Mouse (Mus musculus): ENCODE results near the gene Ptov1. TPM values are rescaled to one million over a fixed set of nuclear protein-coding genes. Genes with fewer than 3 reads are reported as not detected.

Gene Ptov1
- polyA plus RNA-seq, 1 experiment from 2014 or later, result 350 TPM

DNA sequence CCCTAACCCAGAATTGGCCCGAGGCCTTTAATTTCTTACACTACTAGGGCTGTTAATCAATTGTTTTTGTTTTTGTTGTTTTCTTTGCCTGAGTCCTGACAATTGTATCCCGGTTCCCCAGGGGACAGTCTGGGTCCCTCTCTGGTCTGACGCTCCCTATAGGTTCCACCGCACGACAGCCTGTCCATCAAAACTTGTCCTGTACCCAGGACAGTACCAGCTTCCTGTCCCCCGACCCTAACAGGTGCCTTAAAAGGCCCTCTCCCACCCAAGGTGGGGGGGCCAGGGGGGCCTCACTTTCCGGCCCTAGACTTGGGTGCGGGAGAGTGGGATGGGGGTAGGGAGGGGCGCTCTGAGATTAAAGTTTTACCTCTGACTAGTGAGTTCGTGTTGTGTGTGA lies 14.6 kb downstream of the Ptov1 start:
- DNase-seq (ENCODE audit: low spot score) (no peak), ATAC-seq (replicated peaks; ENCODE audit: insufficient number of reproducible peaks, low FRiP score, low TSS enrichment, low read depth) (no peak)
- no peaks in the 10 kb centered on the region for H3K9me3 ChIP-seq (replicated peaks; ENCODE audit: control insufficient read depth, low read length)
- H3K4me3 ChIP-seq (ENCODE audit: low read depth, low read length), result peak overlapping the region; percentile 47
- 41% methylated on average over 10 of the region's 10 CpGs for WGBS
- no peaks in the 10 kb centered on the region; the same call in 1 of the 2 replicates for H3K36me3 ChIP-seq (replicated peaks; ENCODE audit: control insufficient read depth, insufficient read depth, low read depth, low read length)
- H3K9ac ChIP-seq (replicated peaks; ENCODE audit: low read length), result peak overlapping the region; percentile 70
- H3K27ac ChIP-seq (replicated peaks; ENCODE audit: low read depth, low read length), result peak overlapping the region; percentile 81
- H3K4me1 ChIP-seq (ENCODE audit: control insufficient read depth, insufficient read depth, low read length), result peaks cover 8% of the 10 kb centered on the region
- peak overlapping the region; percentile 87 for H3K4me2 ChIP-seq (ENCODE audit: low read depth, low read length)
- H3K27me3 ChIP-seq (ENCODE audit: control insufficient read depth, insufficient read depth, low read length), result no peaks in the 10 kb centered on the region

DNA sequence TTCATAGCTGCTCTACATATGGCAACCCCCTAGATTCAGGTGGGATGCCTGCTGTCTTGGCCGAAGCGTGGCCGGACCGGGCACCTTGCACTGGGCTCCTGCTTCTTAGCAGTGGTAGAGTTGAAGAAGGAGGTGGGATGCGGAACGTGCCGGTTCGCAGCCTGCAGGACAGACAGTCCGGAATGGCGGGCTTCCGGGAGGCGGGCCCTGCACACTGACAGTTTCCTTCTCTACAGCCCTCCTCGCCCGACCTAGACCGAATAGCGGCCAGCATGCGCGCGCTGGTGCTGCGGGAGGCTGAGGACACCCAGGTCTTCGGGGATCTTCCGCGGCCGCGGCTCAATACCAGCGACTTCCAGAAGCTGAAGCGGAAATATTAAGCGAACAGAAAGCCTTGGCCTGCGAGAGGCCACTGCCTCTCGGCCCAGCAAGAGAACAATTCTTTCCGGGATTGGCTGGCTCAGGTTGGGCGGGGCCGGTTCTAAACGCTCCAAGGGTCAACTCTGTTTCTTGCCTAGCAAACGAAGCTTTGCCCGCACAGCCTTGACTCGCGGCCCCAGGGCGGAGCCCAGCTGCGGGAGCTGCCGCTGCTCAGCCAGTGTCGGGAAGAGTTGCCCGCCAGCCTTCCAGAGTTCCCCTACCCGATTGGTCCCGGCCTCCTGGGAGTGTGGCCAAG lies 15.1 kb downstream of the Ptov1 start:
- peak overlapping the region; percentile 47 for H3K4me3 ChIP-seq (ENCODE audit: low read depth, low read length)
- no peaks in the 10 kb centered on the region; the same call in 1 of the 2 replicates for H3K36me3 ChIP-seq (replicated peaks; ENCODE audit: control insufficient read depth, insufficient read depth, low read depth, low read length)
- WGBS, result under 1% methylated on average over 45 of the region's 45 CpGs

DNA sequence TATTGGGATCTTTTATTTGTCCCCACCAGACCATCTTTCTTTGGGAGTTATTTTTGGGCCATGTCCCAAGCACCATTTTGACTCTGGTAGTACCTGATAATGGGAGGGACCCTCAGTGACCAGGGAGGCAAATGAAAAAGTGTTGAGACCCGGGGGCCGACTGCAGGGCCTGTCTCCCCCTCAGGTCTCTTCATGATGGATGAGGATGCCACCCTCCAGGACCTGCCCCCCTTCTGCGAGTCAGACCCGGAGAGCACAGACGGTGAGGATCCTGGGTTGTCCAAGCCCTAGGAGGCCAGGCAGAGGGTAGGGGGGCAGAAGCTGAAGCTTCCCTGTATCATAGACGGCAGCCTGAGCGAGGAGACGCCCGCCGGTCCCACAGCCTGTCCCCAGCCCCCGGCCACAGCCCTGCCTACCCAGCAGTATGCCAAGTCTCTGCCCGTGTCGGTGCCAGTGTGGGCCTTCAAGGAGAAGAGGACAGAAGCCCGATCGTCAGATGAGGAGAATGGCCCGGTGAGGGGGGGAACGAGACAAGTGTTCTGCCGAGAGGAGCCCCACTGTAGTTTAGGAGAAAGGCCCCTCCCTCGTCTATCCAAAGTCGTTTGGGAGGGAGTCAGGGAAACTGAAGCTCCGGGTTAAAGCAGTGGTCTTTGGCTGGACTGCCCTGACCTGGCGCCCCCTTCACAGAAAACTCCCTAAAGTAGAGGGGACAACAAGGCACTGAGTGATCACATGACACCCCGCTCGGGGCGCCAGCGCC lies 15.8 kb downstream of the Ptov1 start:
- Histone ChIP-seq H3K27ac (replicated peaks; ENCODE audit: low read depth, low read length) (peak overlapping the region; percentile 81), H3K36me3 (replicated peaks; ENCODE audit: control insufficient read depth, insufficient read depth, low read depth, low read length) (no peaks in the 10 kb centered on the region; the same call in 1 of the 2 replicates), H3K9ac (replicated peaks; ENCODE audit: low read length) (peak overlapping the region; percentile 70), H3K27me3 (ENCODE audit: control insufficient read depth, insufficient read depth, low read length) (no peaks in the 10 kb centered on the region), H3K4me3 (ENCODE audit: low read depth, low read length) (peak overlapping the region; percentile 47), H3K9me3 (replicated peaks; ENCODE audit: control insufficient read depth, low read length) (no peaks in the 10 kb centered on the region), H3K4me1 (ENCODE audit: control insufficient read depth, insufficient read depth, low read length) (peaks cover 8% of the 10 kb centered on the region), H3K4me2 (ENCODE audit: low read depth, low read length) (peak overlapping the region; percentile 87)
- DNase-seq (ENCODE audit: low spot score), result no peak
- 34% methylated on average over 26 of the region's 26 CpGs for WGBS
- no peak for ATAC-seq (replicated peaks; ENCODE audit: insufficient number of reproducible peaks, low FRiP score, low TSS enrichment, low read depth)

More for the DNA sequence above, 15.1 kb downstream of the Ptov1 start:
- peaks cover 8% of the 10 kb centered on the region for H3K4me1 ChIP-seq (ENCODE audit: control insufficient read depth, insufficient read depth, low read length)
- H3K27me3 ChIP-seq (ENCODE audit: control insufficient read depth, insufficient read depth, low read length), result no peaks in the 10 kb centered on the region
- peak; percentile 42 for ATAC-seq (replicated peaks; ENCODE audit: insufficient number of reproducible peaks, low FRiP score, low TSS enrichment, low read depth)
- H3K4me2 ChIP-seq (ENCODE audit: low read depth, low read length), result peak overlapping the region; percentile 87
- peak overlapping the region; percentile 81 for H3K27ac ChIP-seq (replicated peaks; ENCODE audit: low read depth, low read length)
- no peaks in the 10 kb centered on the region for H3K9me3 ChIP-seq (replicated peaks; ENCODE audit: control insufficient read depth, low read length)
- peak overlapping the region; percentile 70 for H3K9ac ChIP-seq (replicated peaks; ENCODE audit: low read length)
- DNase-seq (ENCODE audit: low spot score), result peak; percentile 83

DNA sequence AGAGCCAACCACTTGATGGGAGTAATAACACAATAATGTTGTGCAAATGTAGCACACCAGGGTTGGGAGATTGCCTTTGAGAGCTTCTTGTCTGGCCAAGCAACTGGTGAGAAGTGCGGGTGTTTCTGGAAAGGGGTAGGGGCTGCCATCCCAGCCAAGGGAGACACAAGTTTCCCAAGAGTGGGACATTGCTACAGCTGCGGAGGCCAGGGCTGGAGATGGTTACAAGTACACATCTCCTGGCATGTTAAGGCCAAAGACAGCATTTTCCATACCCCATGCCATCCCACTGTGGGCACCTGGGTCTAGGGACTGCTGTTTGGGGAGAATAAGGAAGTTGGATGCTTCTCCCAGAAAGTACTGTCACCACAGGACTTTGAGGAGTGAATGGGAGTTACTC lies 16.5 kb downstream of the Ptov1 start:
- Histone ChIP-seq H3K27me3 (ENCODE audit: control insufficient read depth, insufficient read depth, low read length) (no peaks in the 10 kb centered on the region), H3K4me1 (ENCODE audit: control insufficient read depth, insufficient read depth, low read length) (peaks cover 8% of the 10 kb centered on the region), H3K27ac (replicated peaks; ENCODE audit: low read depth, low read length) (no peak overlapping the region), H3K36me3 (replicated peaks; ENCODE audit: control insufficient read depth, insufficient read depth, low read depth, low read length) (no peaks in the 10 kb centered on the region; the same call in 1 of the 2 replicates), H3K9me3 (replicated peaks; ENCODE audit: control insufficient read depth, low read length) (no peaks in the 10 kb centered on the region), H3K9ac (replicated peaks; ENCODE audit: low read length) (no peak overlapping the region), H3K4me2 (ENCODE audit: low read depth, low read length) (no peak overlapping the region), H3K4me3 (ENCODE audit: low read depth, low read length) (no peak overlapping the region)
- WGBS, result 93% methylated on average over 2 of the region's 2 CpGs
- DNase-seq (ENCODE audit: low spot score) (no peak), ATAC-seq (replicated peaks; ENCODE audit: insufficient number of reproducible peaks, low FRiP score, low TSS enrichment, low read depth) (no peak)

DNA sequence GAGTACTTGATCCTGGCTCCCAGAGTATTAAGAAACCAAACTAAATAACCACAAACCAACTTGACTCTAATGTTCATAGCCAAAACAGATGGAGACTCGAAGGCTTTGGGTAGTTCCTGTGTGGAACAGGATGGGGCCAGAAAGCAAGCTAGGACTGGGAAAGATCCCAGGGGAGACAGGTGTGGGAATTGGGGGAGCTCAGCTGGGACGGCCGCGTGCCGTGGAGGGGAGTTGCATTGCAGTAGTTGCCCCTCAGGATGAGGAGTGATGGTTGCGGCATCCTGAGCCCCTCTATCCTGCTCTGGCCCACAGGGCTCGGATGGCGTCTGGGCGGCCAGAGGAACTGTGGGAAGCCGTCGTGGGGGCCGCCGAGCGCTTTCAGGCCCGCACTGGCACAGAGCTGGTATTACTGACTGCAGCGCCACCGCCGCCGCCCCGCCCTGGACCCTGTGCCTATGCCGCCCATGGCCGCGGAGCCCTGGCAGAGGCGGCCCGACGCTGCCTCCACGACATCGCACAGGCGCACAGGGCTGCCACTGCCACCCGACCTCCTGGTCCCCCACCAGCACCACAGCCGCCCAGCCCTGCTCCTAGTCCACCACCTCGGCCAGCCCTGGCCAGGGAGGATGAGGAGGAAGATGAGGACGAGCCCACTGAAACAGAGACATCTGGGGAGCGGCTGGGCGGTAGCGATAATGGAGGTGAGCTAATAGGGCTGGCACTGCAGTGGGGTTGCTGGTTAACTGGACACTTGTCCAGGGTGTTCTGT lies 17.1 kb downstream of the Ptov1 start:
- peaks cover 12% of the 10 kb centered on the region for H3K4me1 ChIP-seq (ENCODE audit: control insufficient read depth, insufficient read depth, low read length)
- H3K27me3 ChIP-seq (ENCODE audit: control insufficient read depth, insufficient read depth, low read length), result no peaks in the 10 kb centered on the region
- H3K36me3 ChIP-seq (replicated peaks; ENCODE audit: control insufficient read depth, insufficient read depth, low read depth, low read length), result no peaks in the 10 kb centered on the region; the same call in 1 of the 2 replicates
- DNase-seq (ENCODE audit: low spot score) (no peak), ATAC-seq (replicated peaks; ENCODE audit: insufficient number of reproducible peaks, low FRiP score, low TSS enrichment, low read depth) (no peak)
- H3K27ac ChIP-seq (replicated peaks; ENCODE audit: low read depth, low read length), result no peak overlapping the region
- no peak overlapping the region; the same call in 1 of the 2 replicates for H3K4me2 ChIP-seq (ENCODE audit: low read depth, low read length)
- no peak overlapping the region; the same call in 1 of the 2 replicates for H3K9ac ChIP-seq (replicated peaks; ENCODE audit: low read length)
- no peak overlapping the region for H3K4me3 ChIP-seq (ENCODE audit: low read depth, low read length)
- no peaks in the 10 kb centered on the region for H3K9me3 ChIP-seq (replicated peaks; ENCODE audit: control insufficient read depth, low read length)
- WGBS, result 92% methylated on average over 29 of the region's 36 CpGs

DNA sequence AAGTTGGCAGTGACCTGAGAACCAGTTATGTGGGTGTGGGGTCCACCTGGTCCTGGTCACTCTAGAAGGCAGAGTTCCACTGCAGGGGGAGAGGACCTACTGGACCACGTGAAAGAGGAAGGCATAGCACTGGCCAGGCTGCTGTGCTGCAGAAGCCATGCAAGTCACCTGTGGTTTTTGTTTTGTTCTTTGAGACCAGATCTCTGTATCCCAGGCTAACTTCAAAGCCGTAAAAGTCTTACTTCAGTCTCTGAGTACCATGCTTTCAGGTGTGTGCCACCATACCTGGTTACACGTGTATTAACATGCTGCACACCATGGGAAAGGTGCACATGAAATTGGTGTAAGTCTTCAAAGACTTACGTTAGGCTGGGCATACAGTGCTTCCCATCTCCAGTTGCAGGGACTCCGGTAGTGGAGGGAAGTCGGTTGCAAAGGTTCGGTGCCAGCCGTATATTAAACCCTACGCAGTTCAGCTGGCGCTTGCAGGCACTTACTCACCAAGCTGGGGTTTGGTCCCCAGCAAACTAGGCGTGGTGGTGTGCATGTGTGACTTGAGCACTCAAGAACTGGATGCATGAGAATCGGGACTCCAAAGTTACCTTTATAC lies 17.9 kb downstream of the Ptov1 start:
- ATAC-seq (replicated peaks; ENCODE audit: insufficient number of reproducible peaks, low FRiP score, low TSS enrichment, low read depth) (no peak), DNase-seq (ENCODE audit: low spot score) (no peak)
- no peaks in the 10 kb centered on the region for H3K27me3 ChIP-seq (ENCODE audit: control insufficient read depth, insufficient read depth, low read length)
- H3K4me1 ChIP-seq (ENCODE audit: control insufficient read depth, insufficient read depth, low read length), result peaks cover 12% of the 10 kb centered on the region
- no peaks in the 10 kb centered on the region for H3K9me3 ChIP-seq (replicated peaks; ENCODE audit: control insufficient read depth, low read length)
- H3K36me3 ChIP-seq (replicated peaks; ENCODE audit: control insufficient read depth, insufficient read depth, low read depth, low read length), result no peaks in the 10 kb centered on the region; the same call in 1 of the 2 replicates
- H3K9ac ChIP-seq (replicated peaks; ENCODE audit: low read length), result no peak overlapping the region
- H3K4me2 ChIP-seq (ENCODE audit: low read depth, low read length), result no peak overlapping the region
- no peak overlapping the region for H3K4me3 ChIP-seq (ENCODE audit: low read depth, low read length)
- WGBS, result 90% methylated on average over 12 of the region's 12 CpGs
- H3K27ac ChIP-seq (replicated peaks; ENCODE audit: low read depth, low read length), result no peak overlapping the region

DNA sequence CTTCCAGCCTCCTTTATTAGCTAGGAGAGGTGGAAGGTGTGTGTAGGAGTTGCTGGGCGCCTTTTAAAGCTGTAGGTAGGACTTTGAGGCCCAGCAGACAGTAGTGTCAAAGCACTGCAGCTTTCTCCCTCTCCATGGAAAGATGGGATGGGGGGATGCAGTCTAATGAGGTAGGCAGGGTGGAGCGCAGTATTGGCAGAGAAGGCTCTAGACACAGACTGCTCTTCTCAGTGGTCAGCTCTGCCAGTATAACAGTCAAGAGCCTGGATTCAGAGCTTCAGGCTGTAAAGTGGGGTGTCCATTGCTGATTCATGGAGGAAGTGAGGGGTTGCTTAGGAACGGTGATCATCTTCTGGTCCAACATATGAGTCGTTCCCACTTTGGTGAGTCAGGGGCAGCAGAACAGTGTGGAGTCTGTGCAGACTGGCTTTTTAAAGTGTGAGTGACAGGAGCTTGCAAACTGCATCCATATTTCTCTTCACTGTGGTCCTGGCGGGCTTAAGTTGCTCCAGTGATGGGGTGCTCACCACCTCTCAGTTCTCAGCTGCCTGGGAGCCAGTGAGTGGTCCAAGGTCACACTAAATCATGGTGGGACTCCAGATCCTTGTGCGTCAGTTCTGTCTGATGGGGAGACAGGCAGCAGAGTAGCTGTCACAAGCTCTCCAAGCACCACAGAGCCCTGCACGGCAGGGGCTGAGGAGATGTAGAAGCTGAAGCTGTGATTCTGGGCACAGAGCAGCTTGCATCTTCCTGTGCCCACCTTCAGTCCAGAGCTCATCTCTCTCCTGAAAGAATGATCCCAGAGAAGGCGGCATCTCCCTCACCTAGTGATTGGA lies 18.6 kb downstream of the Ptov1 start:
- H3K9me3 ChIP-seq (replicated peaks; ENCODE audit: control insufficient read depth, low read length), result no peaks in the 10 kb centered on the region
- H3K27me3 ChIP-seq (ENCODE audit: control insufficient read depth, insufficient read depth, low read length), result no peaks in the 10 kb centered on the region
- peak overlapping the region; percentile 69 for H3K4me3 ChIP-seq (ENCODE audit: low read depth, low read length)
- peak overlapping the region; percentile 81 for H3K9ac ChIP-seq (replicated peaks; ENCODE audit: low read length)
- DNase-seq (ENCODE audit: low spot score) (no peak), ATAC-seq (replicated peaks; ENCODE audit: insufficient number of reproducible peaks, low FRiP score, low TSS enrichment, low read depth) (no peak)
- peak overlapping the region; percentile 88 for H3K27ac ChIP-seq (replicated peaks; ENCODE audit: low read depth, low read length)
- H3K4me2 ChIP-seq (ENCODE audit: low read depth, low read length), result peak overlapping the region; percentile 62
- 80% methylated on average over 8 of the region's 8 CpGs for WGBS
- H3K4me1 ChIP-seq (ENCODE audit: control insufficient read depth, insufficient read depth, low read length), result peaks cover 12% of the 10 kb centered on the region
- H3K36me3 ChIP-seq (replicated peaks; ENCODE audit: control insufficient read depth, insufficient read depth, low read depth, low read length), result no peaks in the 10 kb centered on the region; the same call in none of the 2 replicates

Measured in embryonic facial prominence, embryonic 11.5 days (tissue).